Mouse (Mus musculus): ENCODE results near the gene Nme4.
A peak's percentile ranks its signal among the peaks of the same experiment; 100 is the strongest.
"Not testable (repeated sequence)": the region's sequence is repeated elsewhere in the genome, so short reads cannot be mapped to it uniquely, and the experiment has no call there.

Nme4 gene

DNA sequence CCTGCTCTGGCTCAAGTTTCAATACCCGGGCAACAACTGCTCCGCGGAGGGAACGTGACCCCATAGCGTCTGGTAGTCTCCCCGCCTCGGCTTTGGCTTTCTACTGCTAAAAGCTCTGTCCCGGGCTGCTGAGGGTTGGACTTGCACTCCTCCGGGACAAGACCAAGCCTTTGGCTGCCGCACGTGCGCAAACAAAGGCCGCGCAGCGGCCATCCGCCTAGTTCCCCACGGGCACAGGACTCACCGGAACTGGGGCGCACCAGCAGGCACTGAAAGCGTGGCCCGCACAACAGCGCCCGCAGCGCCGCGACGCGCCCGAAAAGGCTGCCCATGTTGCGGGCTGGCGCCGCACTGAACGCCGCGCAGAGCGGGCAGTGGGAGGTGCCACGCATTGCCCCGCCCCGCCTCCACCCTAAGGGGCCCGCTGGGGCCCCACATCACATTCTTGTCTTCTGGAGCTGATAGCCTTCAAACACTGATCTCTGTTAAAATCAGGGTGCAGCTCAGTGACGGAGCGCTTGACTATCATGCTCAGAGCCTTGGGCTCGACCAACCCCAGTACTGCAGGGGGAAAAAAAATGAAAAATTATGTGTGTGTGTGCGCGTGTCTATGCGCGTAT, at the start of gene Nme4:
TSS of gene Nme4 (minus strand) at position 482 of the 620 bp plus-strand sequence.
- peak; percentile 51 for DNase-seq (ENCODE audit: low spot score)

GRCm38 (mm10) chr17:26143386-26143785, 48.0 kb upstream of the Nme4 start:
- DNase-seq (ENCODE audit: low spot score), result no peak

DNA sequence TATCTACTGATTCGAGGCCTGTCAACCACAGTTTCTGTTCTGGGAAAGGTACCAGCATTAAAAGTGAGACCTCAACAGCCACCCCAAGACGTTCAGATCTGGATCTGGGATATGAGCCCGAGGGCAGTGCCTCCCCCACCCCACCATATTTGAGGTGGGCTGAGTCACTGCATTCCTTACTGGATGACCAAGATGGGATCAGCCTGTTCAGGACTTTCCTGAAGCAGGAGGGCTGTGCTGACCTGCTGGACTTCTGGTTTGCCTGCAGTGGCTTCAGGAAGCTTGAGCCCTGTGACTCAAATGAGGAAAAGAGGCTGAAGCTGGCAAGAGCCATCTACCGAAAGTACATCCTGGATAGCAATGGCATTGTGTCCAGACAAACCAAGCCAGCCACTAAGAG, 47.4 kb upstream of the Nme4 start:
- no peak for DNase-seq (ENCODE audit: low spot score)

GRCm38 (mm10) chr17:26138901-26139381, 43.5 kb upstream of the Nme4 start:
- peak; percentile 81 for DNase-seq (ENCODE audit: low spot score)

DNA sequence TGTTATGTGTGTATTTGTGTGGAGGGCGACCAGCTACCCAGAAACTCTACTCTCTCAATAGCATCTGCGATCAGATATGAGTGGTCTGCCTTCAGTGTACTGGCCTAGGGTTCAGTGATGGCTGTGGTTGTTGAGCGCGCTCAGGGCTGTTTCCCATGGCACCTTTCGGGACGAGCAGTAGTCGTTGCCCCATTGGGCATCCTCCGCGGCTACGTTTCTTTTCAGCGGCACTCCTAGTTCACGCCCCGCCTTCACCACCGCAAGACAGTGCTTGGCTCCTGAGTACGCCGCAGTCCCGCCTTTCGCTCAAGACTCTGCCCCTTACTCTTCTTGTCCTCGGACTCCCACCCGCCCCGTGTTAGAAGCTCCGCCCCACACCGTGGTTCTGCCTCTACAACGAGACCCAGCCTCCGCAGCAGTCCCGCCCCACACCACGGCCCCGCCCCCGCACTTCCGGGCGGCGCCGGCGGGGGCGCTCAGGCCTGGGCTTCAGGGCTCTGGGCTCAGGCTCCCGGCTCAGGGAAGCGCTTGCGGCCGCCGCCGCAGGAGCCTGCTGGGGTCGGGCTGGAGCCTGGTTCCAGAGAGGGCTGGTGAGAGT, 42.9 kb upstream of the Nme4 start, which contains the start of gene Axin1:
TSS of gene Axin1 (plus strand) at position 450 of the 598 bp plus-strand sequence.
- DNase-seq (ENCODE audit: low spot score), result peak; percentile 96

- no peak for DNase-seq (ENCODE audit: low spot score)
These were observed 42.3 kb upstream of the Nme4 start for GRCm38 (mm10) chr17:26137751-26138130.

DNA sequence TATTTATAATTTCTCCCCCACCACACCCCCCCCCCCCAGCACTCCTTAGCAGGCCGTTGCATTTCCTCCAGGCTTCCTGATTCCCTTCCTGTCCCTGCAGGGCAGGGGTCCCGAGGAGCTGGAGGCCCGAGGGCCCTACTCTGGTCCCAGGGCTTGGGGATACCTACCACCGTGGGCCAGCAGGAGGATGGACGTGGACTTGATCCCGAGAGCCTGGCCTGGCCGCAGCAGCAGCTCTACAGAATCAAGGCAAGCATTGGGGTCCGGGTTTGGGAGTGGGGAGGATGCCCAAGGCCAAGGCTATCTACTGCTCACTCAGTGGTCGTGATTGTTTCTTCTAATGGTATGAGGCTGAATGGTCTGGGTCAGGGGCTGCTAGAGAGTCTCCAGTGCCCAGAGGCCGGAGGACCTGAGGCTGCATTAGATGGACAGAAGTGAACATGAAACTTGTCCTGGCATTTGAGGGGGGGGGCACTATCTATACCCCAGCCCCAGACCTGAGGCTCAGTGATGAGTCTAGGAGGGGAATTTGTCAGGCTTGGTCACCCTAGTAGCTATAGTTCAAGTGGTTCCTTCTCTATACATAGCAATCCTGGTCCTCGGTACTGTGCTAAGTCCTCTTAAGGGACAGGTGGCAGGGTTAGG, 41.8 kb upstream of the Nme4 start:
- DNase-seq (ENCODE audit: low spot score), result no peak

DNA sequence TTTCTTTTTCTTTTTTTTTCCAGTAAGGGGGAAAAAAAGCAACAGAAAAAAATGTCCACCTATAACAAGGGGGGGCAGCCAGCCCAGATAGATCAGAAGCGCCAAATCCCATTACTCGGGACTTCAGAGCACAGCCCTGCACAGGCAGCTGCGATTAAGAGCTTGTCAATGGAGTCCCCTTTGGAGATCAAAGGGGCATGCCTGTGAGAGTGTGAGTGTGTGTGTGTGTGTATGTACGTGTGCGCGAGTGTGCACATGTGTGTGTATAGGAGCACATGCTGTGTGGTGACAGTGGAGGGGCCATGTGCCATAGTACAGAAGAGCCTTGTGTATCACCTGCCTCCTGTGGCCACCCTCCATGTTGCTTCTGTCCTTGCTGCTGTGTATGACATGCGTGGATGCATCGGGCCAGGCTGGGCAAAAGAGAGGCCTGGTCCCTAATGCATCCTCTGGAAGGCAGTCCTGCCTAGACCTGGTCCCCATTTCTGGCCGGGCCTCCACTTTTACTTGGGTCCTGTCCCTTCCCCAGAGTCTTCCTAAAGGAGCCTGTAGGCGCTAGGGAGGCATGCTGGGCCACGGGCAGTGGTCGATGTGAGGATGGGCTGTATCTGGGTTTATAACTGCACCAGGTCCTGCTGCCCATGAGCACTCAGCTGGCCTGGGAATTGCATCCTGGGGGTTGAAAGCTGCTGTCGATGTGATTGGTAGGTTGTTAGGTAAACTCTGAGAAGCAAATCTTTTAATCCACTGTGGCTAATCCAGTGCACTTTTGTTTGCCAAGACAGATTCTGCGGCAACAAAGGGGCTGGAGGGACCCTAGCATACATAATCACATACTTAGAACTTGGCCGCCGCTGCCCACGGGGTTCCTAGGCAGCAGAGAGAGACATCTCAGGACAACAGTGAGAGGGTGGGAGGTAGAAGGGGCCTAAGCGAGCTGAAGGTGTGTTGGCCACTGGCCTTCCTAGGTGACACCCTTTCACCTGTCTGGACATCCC, 36.8 kb upstream of the Nme4 start:
- DNase-seq (ENCODE audit: low spot score), result no peak

DNA sequence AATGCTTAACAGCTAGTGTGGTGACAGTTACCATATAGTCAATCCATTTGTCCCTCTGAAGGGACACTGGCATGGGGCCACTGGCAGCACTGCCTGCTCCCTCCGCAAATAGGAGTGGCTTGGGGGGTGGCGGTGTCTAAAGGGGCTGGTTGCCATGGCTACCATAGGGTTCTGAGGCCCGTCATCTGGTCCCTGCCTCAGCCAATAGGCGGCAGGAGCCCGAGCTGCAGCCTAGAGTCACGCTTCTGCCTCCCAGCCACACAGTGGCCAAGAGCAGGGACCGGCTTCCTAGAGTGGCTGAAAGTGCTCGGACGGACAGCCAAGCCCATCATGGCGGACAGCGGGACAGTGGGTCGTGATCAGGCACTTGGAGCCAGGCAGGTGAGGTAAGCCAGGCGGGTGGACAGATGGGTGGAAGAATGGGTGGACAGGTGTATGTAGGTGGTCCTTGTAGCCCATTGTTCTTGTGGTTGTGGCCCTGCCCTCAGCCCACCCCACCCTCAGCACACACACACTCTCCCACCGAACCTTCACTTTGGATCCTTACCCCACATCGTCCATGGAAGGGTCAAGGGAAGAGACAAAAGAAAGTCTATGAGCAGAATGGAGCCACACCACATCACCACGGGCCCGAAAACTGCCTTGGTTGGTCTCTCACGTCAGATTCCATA, 35.8 kb upstream of the Nme4 start:
- DNase-seq (ENCODE audit: low spot score), result no peak

- no peak for DNase-seq (ENCODE audit: low spot score)
These were observed 29.8 kb upstream of the Nme4 start for GRCm38 (mm10) chr17:26125226-26125625.

DNA sequence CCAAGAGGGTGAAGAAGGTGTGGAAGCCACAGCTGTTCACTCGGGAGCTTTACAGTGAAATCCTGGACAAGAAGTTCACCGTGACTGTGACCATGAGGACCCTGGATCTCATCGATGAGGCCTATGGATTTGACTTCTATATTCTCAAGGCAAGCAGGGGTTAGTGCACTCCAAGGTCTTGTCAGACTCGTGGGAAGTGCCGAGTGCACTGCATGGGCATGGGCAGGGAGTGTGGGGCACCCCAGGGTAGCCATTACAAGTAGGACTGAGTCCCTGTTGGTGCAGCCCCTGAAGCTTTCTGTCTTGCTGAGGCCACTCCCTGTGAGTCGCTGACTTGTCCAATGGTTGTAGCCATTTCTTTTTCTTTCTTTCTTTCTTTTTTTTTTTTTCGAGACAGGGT, 29.2 kb upstream of the Nme4 start:
- no peak for DNase-seq (ENCODE audit: low spot score)

DNA sequence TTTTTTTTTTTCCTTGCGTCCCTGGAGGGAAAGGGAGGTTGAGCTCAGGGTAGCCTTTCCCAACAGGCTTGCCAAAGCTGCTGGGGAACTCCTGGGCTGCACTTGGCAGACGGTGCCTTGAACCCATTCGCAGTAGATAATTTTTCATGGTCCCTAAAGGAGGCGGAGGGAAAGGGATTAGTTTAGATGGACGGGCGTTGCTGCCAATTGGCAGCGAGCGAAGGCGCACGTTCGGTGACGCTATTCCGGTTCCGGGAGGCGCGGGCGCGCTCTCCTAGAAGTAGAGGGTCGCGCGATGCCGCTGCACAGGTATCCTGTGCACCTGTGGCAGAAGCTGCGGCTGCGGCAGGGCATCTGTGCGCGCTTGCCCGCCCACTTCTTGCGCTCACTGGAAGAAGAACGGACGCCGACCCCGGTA, 27.9 kb upstream of the Nme4 start, which contains the start of gene Mrpl28:
TSS of gene Mrpl28 (plus strand) at position 234 of the 418 bp plus-strand sequence.
- peak; percentile 93 for DNase-seq (ENCODE audit: low spot score)

DNA sequence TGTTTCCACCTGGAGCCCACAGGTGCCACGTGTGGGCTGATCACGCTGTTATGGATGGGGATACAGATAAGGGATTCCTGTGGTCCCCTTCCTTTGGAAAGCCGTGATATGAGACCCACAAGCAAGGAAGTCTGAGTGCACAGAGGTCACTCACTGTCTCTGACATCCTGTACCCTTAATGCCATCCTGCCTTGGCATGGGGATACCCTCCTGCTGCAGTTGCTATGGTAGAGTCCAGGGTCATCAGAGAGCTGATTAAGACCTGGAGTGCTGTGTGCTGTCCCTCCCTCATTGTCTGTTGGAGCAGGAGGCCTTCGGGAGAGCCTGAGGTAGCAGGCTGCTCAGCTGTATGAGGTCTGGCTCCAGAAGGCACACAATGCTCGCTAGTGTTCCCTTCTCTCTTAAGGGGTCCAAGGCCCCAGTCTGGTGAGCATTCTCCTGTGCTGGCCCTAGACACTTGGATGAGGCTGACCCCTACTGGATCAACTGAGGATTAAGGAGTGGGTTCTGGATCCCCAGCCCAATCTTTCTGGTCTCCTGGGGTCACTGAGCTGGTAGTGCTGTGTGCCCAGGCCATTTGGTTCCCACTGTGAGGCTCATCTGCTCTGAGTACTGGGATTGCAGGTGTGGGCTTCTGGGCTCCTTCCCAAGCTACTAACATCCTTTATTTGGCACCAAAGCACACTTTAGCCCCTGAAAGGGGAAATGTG, 27.2 kb upstream of the Nme4 start:
- peak; percentile 9 for DNase-seq (ENCODE audit: low spot score)

DNA sequence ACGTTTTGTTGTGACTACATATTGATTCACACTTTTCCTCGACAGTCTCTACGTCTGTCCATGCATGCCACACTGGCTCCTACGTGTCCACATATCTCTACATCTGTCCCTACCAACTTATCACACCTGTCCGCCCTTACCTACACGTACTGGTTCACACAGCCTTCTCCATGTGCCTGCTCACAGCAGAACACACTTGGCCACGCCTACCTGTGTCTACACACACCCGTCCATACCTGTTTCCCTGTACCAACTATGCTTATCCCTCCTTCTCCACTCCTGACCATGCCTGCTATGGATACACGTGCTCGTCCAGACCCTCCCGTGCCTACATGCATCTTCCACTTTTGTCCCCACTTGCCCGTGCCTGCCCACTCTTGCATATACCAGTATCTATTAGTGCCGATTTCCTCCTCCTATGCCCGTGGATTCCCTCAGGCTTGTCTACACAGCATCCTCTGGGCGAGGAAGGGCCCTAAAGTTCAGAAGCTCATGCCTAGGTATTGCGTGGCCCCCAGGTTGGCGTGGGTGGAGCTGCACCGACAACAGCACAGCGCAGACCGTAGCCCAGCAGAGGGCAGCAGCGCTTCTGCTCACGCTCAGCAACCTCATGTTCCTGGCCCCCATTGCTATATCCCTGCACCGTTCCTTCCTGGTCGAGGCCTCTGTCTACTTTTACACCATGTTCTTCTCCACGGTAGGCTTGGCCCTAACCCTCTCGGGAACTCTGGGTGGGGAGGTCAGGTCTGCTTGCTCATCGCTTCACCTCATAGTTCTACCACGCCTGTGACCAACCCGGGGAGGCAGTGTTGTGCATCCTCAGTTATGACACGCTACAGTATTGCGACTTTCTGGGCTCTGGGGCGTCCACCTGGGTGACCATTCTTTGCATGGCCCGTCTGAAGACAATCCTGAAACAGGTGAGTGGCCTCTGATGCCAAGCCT, 24.6 kb upstream of the Nme4 start:
- no peak for DNase-seq (ENCODE audit: low spot score)

- DNase-seq (ENCODE audit: low spot score), result no peak
These were observed 21.3 kb upstream of the Nme4 start for GRCm38 (mm10) chr17:26116503-26117258.

GRCm38 (mm10) chr17:26115956-26116487, 20.6 kb upstream of the Nme4 start:
- no peak for DNase-seq (ENCODE audit: low spot score)

DNA sequence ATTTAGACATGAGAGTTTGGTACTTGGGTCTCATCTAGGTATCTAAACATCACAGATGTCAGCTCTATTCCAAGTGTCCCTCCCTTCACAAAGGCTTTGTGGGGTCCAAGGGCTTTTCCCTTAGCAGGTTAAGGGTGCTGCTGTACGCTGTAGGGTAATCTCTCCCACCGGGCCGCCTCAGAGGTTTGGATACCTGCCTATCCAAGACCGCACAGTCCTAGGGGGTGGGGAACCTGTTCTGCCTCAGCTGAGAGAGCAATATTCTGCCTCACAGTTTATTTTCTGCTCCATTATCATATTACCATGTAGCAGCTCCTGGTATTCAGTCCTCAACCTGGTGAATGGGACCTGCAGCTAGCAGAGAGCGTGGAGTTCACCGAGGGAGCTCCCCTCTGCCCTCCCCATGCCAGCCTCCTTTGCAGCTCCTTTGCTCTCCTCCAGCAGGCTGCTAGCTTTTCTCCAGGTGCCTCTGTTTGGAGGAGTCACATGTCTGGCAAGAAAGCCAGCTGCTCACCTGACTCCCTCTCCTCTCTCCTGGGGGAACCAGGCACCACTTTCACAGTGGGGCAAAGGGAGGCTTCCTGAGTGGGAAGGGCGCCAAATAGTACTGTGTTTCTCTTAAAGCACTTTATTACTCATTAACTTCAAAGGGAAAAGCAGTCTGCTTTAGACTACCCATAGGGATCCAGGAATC, 19.9 kb upstream of the Nme4 start:
- no peak for DNase-seq (ENCODE audit: low spot score)

GRCm38 (mm10) chr17:26114461-26114860, 19.1 kb upstream of the Nme4 start:
- not testable (repeated sequence) for DNase-seq (ENCODE audit: low spot score)

All from testis, postnatal 14 days (tissue).